Mouse (Mus musculus) brain, embryonic 14.5 days (tissue): ENCODE results near the gene Rfx7.

Source experiments
- CTCF ChIP-seq: fragments of 200-500 bp; IDR thresholded peaks from 2 replicates; pipeline ENCODE4 v1.5.1; 2012; ENCODE audit warnings: inconsistent platforms, mild to moderate bottlenecking, moderate library complexity, borderline replicate concordance; ENCODE audit not compliant: insufficient read depth, insufficient read length; ENCODE audit errors: extremely low read depth
- POLR2A ChIP-seq: fragments of 200-500 bp; IDR thresholded peaks from 2 replicates; pipeline ENCODE4 v1.6.1; 2012; ENCODE audit warnings: mild to moderate bottlenecking, inconsistent platforms, borderline replicate concordance; ENCODE audit not compliant: poor library complexity, insufficient read depth, insufficient read length, severe bottlenecking; ENCODE audit errors: extremely low read depth

- no peak for TF ChIP-seq CTCF
- no peak for TF ChIP-seq POLR2A
Measured at GRCm38 (mm10) chr9:72537086-72537485, 5.0 kb downstream of the Rfx7 start.
